Mouse (Mus musculus): ENCODE results near the gene Mast1.

DNA sequence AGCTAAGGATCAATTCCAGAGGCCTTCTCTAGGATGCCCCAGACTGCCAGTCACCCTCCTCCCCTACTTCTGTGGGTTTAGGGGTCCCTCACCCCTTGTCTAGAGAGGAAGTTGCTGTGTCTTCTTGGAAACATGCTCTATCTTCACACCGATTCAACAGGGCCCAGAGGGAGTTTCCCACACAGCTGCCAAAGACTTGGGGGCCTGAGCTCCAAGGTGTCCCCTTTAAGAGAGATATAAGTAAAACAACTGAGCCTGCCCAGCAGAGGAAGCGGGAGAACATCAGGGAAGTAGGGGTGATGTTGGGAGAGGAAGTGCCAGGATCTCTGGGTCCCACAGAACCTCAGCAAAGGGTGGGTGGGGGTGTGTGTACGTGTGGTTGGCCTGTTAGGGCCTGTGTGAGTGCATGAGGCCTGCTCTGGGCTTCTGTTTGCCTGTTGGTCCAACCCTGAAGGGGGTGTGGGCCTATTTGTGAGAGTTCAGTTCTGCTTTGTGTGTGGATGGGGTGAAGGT lies 45.4 kb upstream of the Mast1 start:
- TF ChIP-seq CTCF (IDR thresholded peaks at IDR 0.05; ENCODE audit: control insufficient read depth, insufficient read depth, insufficient read length) (no peak), MAX (IDR thresholded peaks at IDR 0.05) (no peak), USF1 (IDR thresholded peaks at IDR 0.05; ENCODE audit: low read depth) (no peak), CEBPB (IDR thresholded peaks at IDR 0.05; ENCODE audit: low read depth) (no peak), MYOD1 (IDR thresholded peaks at IDR 0.05; ENCODE audit: control insufficient read depth, insufficient read length, low read depth) (no peak)

All from C2C12 (cell line).